Mouse (Mus musculus): ENCODE measurements around the gene Frmd4b.

GRCm38 (mm10) chr6:97481912-97482311 lies 135.4 kb downstream of the Frmd4b start:
- TF ChIP-seq CTCF (IDR thresholded peaks at IDR 0.05; ENCODE audit: low read depth, low read length) (no peak), GATA1 (IDR thresholded peaks at IDR 0.05; ENCODE audit: borderline replicate concordance, low read length) (no peak), POLR2AphosphoS5 (IDR thresholded peaks at IDR 0.05; ENCODE audit: insufficient replicate concordance, low read depth, low read length) (no peak)
